Mouse (Mus musculus) midbrain, embryonic 15.5 days (tissue): ENCODE measurements around the gene Svs6. TPM values are rescaled to one million over a fixed set of nuclear protein-coding genes. Genes with fewer than 3 reads are reported as not detected.

Source experiments
- ATAC-seq: fragments of 200-750 bp; cut with Nextera tagmentation; replicated peaks from 2 replicates; pipeline ENCODE4 v1.8.0; 2017; ENCODE audit warnings: moderate TSS enrichment
- H3K27ac ChIP-seq: fragments of 300-500 bp; sonication (generic); 2 replicates; pipeline ENCODE4 v1.5.1; 2015; ENCODE audit warnings: mild to moderate bottlenecking, inconsistent platforms
- H3K27me3 ChIP-seq: fragments of 300-500 bp; sonication (generic); replicated peaks from 2 replicates; pipeline ENCODE4 v1.6.1; 2015; ENCODE audit warnings: inconsistent platforms
- H3K36me3 ChIP-seq: fragments of 300-500 bp; sonication (generic); replicated peaks from 2 replicates; pipeline ENCODE4 v1.6.1; 2015; ENCODE audit warnings: inconsistent platforms
- H3K4me1 ChIP-seq: fragments of 300-500 bp; sonication (generic); 2 replicates; pipeline ENCODE4 v1.6.1; 2015; ENCODE audit warnings: inconsistent platforms
- H3K4me2 ChIP-seq: fragments of 300-500 bp; sonication (generic); 2 replicates; pipeline ENCODE4 v1.6.1; 2015; ENCODE audit warnings: inconsistent platforms, mild to moderate bottlenecking, moderate library complexity
- H3K4me3 ChIP-seq: fragments of 300-500 bp; sonication (generic); 2 replicates; pipeline ENCODE4 v1.5.1; 2015; ENCODE audit warnings: mild to moderate bottlenecking, inconsistent platforms
- H3K9ac ChIP-seq: fragments of 300-500 bp; sonication (generic); 2 replicates; pipeline ENCODE4 v1.6.1; 2015; ENCODE audit warnings: mild to moderate bottlenecking, inconsistent platforms
- H3K9me3 ChIP-seq: fragments of 300-500 bp; sonication (generic); 2 replicates; pipeline ENCODE4 v1.6.1; 2016; ENCODE audit warnings: inconsistent platforms
- WGBS: fragments of 180-500 bp; shearing (Covaris S2); methylation state at CpG from one replicate; pipeline ENCODE4 v1.1.7; 2015; ENCODE audit warnings: mixed read lengths; 5-methylcytosine and 5-hydroxymethylcytosine counted together
- microRNA-seq: library from miRNA; unstranded; fragments of <30 nt; microRNA quantifications from one replicate; pipeline ENCODE4, GENCODE M21; 2016
- polyA plus RNA-seq: library from polyadenylated mRNA; unstranded; fragments of >200 nt; fragmentation: Nextera tagmentation; extraction: Ambion mirVana; gene quantifications from 2 replicates; pipeline ENCODE4 v1.2.1, GENCODE M21; 2015

Gene Svs6
- polyA plus RNA-seq, 1 experiment from 2014 or later, result not detected

GRCm38 (mm10) chr2:164358373-164358772 is 41.8 kb downstream of the Svs6 start:
- no peak overlapping the region for H3K9ac ChIP-seq
- no peaks in the 10 kb centered on the region for H3K9me3 ChIP-seq
- ATAC-seq, result no peak
- no peak overlapping the region for H3K4me2 ChIP-seq
- no peak overlapping the region for H3K27ac ChIP-seq
- 80% methylated on average over 3 of the region's 3 CpGs for WGBS
- 0 out of 2 replicates have a peak, but pooled peaks cover 4% of the 10 kb centered on the region for H3K27me3 ChIP-seq
- H3K36me3 ChIP-seq, result no peaks in the 10 kb centered on the region
- no peak overlapping the region for H3K4me3 ChIP-seq
- no peaks in the 10 kb centered on the region for H3K4me1 ChIP-seq

GRCm38 (mm10) chr2:164359031-164359430 is 42.5 kb downstream of the Svs6 start:
- H3K27ac ChIP-seq, result no peak overlapping the region
- no peak for ATAC-seq
- H3K9ac ChIP-seq, result no peak overlapping the region
- no peaks in the 10 kb centered on the region for H3K4me1 ChIP-seq
- H3K36me3 ChIP-seq, result no peaks in the 10 kb centered on the region
- WGBS, result 83% methylated on average over 5 of the region's 5 CpGs
- H3K4me2 ChIP-seq, result no peak overlapping the region
- H3K4me3 ChIP-seq, result no peak overlapping the region
- H3K9me3 ChIP-seq, result no peaks in the 10 kb centered on the region
- 0 out of 2 replicates have a peak, but pooled peaks cover 4% of the 10 kb centered on the region for H3K27me3 ChIP-seq

GRCm38 (mm10) chr2:164359668-164360067 is 43.1 kb downstream of the Svs6 start:
- no peaks in the 10 kb centered on the region for H3K4me1 ChIP-seq
- ATAC-seq, result no peak
- H3K4me2 ChIP-seq, result no peak overlapping the region
- H3K9me3 ChIP-seq, result no peaks in the 10 kb centered on the region
- WGBS, result 80% methylated on average over 5 of the region's 5 CpGs
- H3K4me3 ChIP-seq, result no peak overlapping the region
- no peaks in the 10 kb centered on the region for H3K36me3 ChIP-seq
- no peak overlapping the region for H3K9ac ChIP-seq
- no peak overlapping the region for H3K27ac ChIP-seq
- H3K27me3 ChIP-seq, result 0 out of 2 replicates have a peak, but pooled peaks cover 4% of the 10 kb centered on the region

- H3K36me3 ChIP-seq, result no peaks in the 10 kb centered on the region
- 0 out of 2 replicates have a peak, but pooled peaks cover 4% of the 10 kb centered on the region for H3K27me3 ChIP-seq
- no peak for ATAC-seq
- no peak overlapping the region for H3K9ac ChIP-seq
- 33% methylated on average over 13 of the region's 13 CpGs for WGBS
- no peak overlapping the region for H3K27ac ChIP-seq
- H3K4me2 ChIP-seq, result no peak overlapping the region
- no peak overlapping the region for H3K4me3 ChIP-seq
- H3K4me1 ChIP-seq, result no peaks in the 10 kb centered on the region
- no peaks in the 10 kb centered on the region for H3K9me3 ChIP-seq
These were observed 44.6 kb downstream of the Svs6 start for GRCm38 (mm10) chr2:164360974-164361657.

- Histone ChIP-seq H3K4me2 (no peak overlapping the region), H3K9me3 (no peaks in the 10 kb centered on the region), H3K36me3 (no peaks in the 10 kb centered on the region), H3K4me3 (no peak overlapping the region), H3K27me3 (no peaks in the 10 kb centered on the region), H3K9ac (no peak overlapping the region), H3K27ac (no peak overlapping the region), H3K4me1 (no peaks in the 10 kb centered on the region)
- ATAC-seq, result no peak
- 65% methylated on average over 3 of the region's 3 CpGs for WGBS
These were observed 50.4 kb downstream of the Svs6 start for GRCm38 (mm10) chr2:164366947-164367346.

Small RNA genes lying within 50 kb of the gene (microRNA-seq; reads per million reads assigned to microRNA genes)
- not detected for gene Mir7678

Other genes starting within 250 kb of the Svs6 start
- gene Stk4, start 246.4 kb upstream of the Svs6 start, polyA plus RNA-seq, result 19.6 and 21.1 TPM in 2 replicates
- 52.9 and 53.4 TPM in 2 replicates for gene Tomm34, start 245.6 kb upstream of the Svs6 start, polyA plus RNA-seq
- gene Kcns1, start 145.6 kb upstream of the Svs6 start, polyA plus RNA-seq, result 1.3 and 1.7 TPM in 2 replicates
- gene Wfdc5, start 134.0 kb upstream of the Svs6 start, polyA plus RNA-seq, result not detected in 2 replicates
- gene Wfdc12, start 126.1 kb upstream of the Svs6 start, polyA plus RNA-seq, result not detected in 2 replicates
- not detected in 2 replicates for gene Wfdc15a, start 116.6 kb upstream of the Svs6 start, polyA plus RNA-seq
- not detected in 2 replicates for gene Wfdc15b, start 95.1 kb upstream of the Svs6 start, polyA plus RNA-seq
- gene Svs2, start 78.3 kb upstream of the Svs6 start, polyA plus RNA-seq, result not detected in 2 replicates
- not detected in 2 replicates for gene Svs3b, start 60.1 kb upstream of the Svs6 start, polyA plus RNA-seq
- gene Svs4, start 38.3 kb upstream of the Svs6 start, polyA plus RNA-seq, result not detected in 2 replicates
- gene Svs3a, start 27.5 kb upstream of the Svs6 start, polyA plus RNA-seq, result not detected in 2 replicates
- gene Svs5, start 16.0 kb downstream of the Svs6 start, polyA plus RNA-seq, result not detected in 2 replicates
- not detected in 2 replicates for gene Slpi, start 72.3 kb downstream of the Svs6 start, polyA plus RNA-seq
- 0.05 TPM in 1 of 2 replicates, not detected in the other for gene Rbpjl, start 86.4 kb downstream of the Svs6 start, polyA plus RNA-seq
- gene Matn4, start 88.4 kb downstream of the Svs6 start, polyA plus RNA-seq, result 0.65 and 0.89 TPM in 2 replicates
- gene Sdc4, start 127.1 kb downstream of the Svs6 start, polyA plus RNA-seq, result 6.7 and 7.1 TPM in 2 replicates
- 87.9 and 90.5 TPM in 2 replicates for gene Sys1, start 140.2 kb downstream of the Svs6 start, polyA plus RNA-seq
- 2.4 and 3.5 TPM in 2 replicates for gene Gm20458, start 144.2 kb downstream of the Svs6 start, polyA plus RNA-seq
- gene Trp53tg5, start 157.0 kb downstream of the Svs6 start, polyA plus RNA-seq, result not detected in 2 replicates
- gene Dbndd2, start 169.4 kb downstream of the Svs6 start, polyA plus RNA-seq, result 19.2 and 19.5 TPM in 2 replicates
- gene Pigt, start 180.8 kb downstream of the Svs6 start, polyA plus RNA-seq, result 97.7 and 101 TPM in 2 replicates
- 2.6 and 3.2 TPM in 2 replicates for gene Wfdc2, start 245.7 kb downstream of the Svs6 start, polyA plus RNA-seq